ENCODE assay signal across 8 mouse cellular contexts in the genomic region with DNA sequence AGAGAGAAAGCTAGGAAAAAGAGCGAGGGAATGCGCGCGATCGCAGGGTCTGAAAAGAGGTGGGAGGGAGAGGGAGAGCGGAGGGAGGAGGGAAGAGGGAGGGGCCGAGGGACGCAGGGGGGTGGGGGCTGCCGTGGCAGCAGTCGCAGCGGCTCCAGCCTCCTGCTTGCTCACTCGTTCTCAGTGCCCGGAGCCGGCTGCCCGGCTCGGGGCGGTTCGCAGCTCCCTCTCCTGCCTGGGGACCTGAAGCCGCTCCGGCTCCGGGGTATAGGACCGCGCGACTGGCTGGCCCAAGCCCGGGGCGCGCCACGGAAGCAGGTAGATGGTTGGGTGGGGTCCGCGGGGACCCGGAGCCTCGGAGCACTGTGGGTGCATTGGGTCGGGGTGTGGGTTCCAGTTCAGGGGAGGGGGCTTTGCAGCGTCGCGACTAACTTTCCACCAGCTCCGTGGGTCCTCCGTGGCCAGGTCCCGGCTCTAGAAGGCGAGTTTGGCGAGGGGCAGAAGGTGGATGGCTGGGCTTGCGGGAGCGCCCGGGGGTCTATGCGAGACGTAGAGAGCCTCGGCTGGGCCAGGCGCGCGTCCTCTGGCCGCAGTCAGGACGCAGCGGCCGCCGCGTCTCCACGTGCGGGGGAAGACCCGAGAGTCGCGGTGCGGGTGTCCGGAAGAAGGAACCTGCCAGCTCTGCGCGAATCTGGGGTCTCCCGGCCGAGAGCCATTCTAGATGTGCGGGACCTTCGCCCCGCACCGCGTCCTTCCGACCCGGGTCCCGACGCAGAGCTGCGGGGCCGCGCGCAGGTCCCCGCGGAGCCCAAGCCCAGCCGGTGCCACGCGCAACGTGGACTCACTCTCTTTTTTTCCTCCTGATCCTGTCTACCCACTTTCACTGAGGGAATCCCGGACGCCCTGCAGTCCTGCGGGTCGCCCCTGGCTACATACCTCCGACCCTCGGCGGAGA. TPM values are rescaled to one million over a fixed set of nuclear protein-coding genes. Genes with fewer than 3 reads are reported as not detected.
DNase-seq lines count a peak whose midpoint lies in the region; ATAC-seq and TF ChIP-seq lines count a peak whose summit lies in the region.

TSS of gene Megf11 (plus strand) at position 116 of the 955 bp plus-strand sequence.

- H3K9ac ChIP-seq in heart, postnatal 0 days (replicated peaks; ENCODE audit: low read depth, low read length): peak within 1 kb of the TSS; percentile 6; the same call in 1 of the 2 replicates
- peak within 1 kb of the TSS; percentile 51 for H3K9ac ChIP-seq in stomach, postnatal 0 days (ENCODE audit: low read length)

- TF ChIP-seq CTCF in spleen, adult 2 months (IDR thresholded peaks at IDR 0.05; ENCODE audit: extremely low read depth, insufficient read depth, insufficient read length, insufficient replicate concordance): no peak
- TF ChIP-seq CTCF in heart, postnatal 0 days (IDR thresholded peaks at IDR 0.05; ENCODE audit: low read depth): no peak
- no peak for TF ChIP-seq CTCF in stomach, postnatal 0 days (IDR thresholded peaks at IDR 0.05; ENCODE audit: low read depth)

- 2% methylated on average over 93 of the region's 93 CpGs for WGBS in spleen, adult 2 months
- under 1% methylated on average over 88 of the region's 93 CpGs for WGBS in heart, postnatal 0 days
- under 1% methylated on average over 86 of the region's 93 CpGs for WGBS in stomach, postnatal 0 days

- no peaks in the 10 kb centered on the region for H3K9me3 ChIP-seq in heart, postnatal 0 days (replicated peaks; ENCODE audit: control insufficient read depth, low read length)
- no peaks in the 10 kb centered on the region for H3K9me3 ChIP-seq in stomach, postnatal 0 days (ENCODE audit: control insufficient read depth, low read length)

- H3K4me1 ChIP-seq in spleen, adult 2 months (ENCODE audit: control insufficient read depth, insufficient read depth, insufficient read length): no peaks in the 10 kb centered on the region; the same call in 1 of the 2 replicates
- peaks cover 7% of the 10 kb centered on the region; the same call in 1 of the 2 replicates for H3K4me1 ChIP-seq in heart, postnatal 0 days (ENCODE audit: control insufficient read depth, insufficient read depth)
- 0 out of 2 replicates have a peak, but pooled peaks cover 2% of the 10 kb centered on the region for H3K4me1 ChIP-seq in stomach, postnatal 0 days (replicated peaks; ENCODE audit: control insufficient read depth, insufficient read depth)

- TF ChIP-seq EP300 in heart, postnatal 0 days (IDR thresholded peaks at IDR 0.05; ENCODE audit: low read depth): no peak
- no peak for TF ChIP-seq EP300 in stomach, postnatal 0 days (optimal IDR thresholded peaks at IDR 0.05)

- TF ChIP-seq POLR2A in spleen, adult 2 months (IDR thresholded peaks at IDR 0.05; ENCODE audit: low read depth, low read length): no peak

- peak within 1 kb of the TSS; percentile 97 for H3K4me2 ChIP-seq in heart, postnatal 0 days (ENCODE audit: low read depth, low read length)
- peak within 1 kb of the TSS; percentile 95 for H3K4me2 ChIP-seq in stomach, postnatal 0 days (replicated peaks; ENCODE audit: low read depth)

- 0 out of 2 replicates have a peak, but pooled peaks have one; percentile 41 for ATAC-seq in heart, postnatal 0 days (ENCODE audit: insufficient read depth, low read depth)
- ATAC-seq in megakaryocyte-erythroid progenitor cell, adult 5-6 weeks (replicated peaks; ENCODE audit: low FRiP score, low TSS enrichment, poor library complexity, severe bottlenecking): 0 out of 2 replicates have a peak, but pooled peaks have one; percentile 30
- peak; percentile 49 for ATAC-seq in stomach, postnatal 0 days (ENCODE audit: low FRiP score, low TSS enrichment)

- H3K27ac ChIP-seq in spleen, adult 2 months (ENCODE audit: insufficient read depth, low read length): no peak within 1 kb of the TSS
- H3K27ac ChIP-seq in heart, postnatal 0 days (ENCODE audit: low read depth): no peak within 1 kb of the TSS
- no peak within 1 kb of the TSS for H3K27ac ChIP-seq in stomach, postnatal 0 days (replicated peaks)

- peak within 1 kb of the TSS; percentile 11; the same call in 1 of the 2 replicates for H3K4me3 ChIP-seq in spleen, adult 2 months (ENCODE audit: extremely low read depth, insufficient read depth, insufficient read length)
- peak within 1 kb of the TSS; percentile 60 for H3K4me3 ChIP-seq in heart, postnatal 0 days (ENCODE audit: low read depth, low read length)
- peak within 1 kb of the TSS; percentile 47 for H3K4me3 ChIP-seq in stomach, postnatal 0 days (ENCODE audit: low read depth, low read length)

- no peak for DNase-seq in spleen, adult 2 months (ENCODE audit: low read depth in 1 of 2, low spot score in 2 of 2)
- DNase-seq in spleen, adult 12 weeks (ENCODE audit: low spot score): no peak
- DNase-seq in cerebellum, postnatal 36 days: peak; percentile 69 to 79
- DNase-seq in heart, postnatal 0 days (ENCODE audit: low spot score): no peak
- DNase-seq in layer of hippocampus, postnatal 36 days: peak in 1 of 2 experiments; percentile 30
- DNase-seq in stomach, postnatal 0 days (ENCODE audit: low spot score): peak; percentile 52
- no peak for DNase-seq in gastrocnemius, postnatal 4 days (ENCODE audit: low spot score in 2 of 2)

- no peaks in the 10 kb centered on the region for H3K36me3 ChIP-seq in spleen, adult 2 months (ENCODE audit: control insufficient read depth, insufficient read depth, low read length)
- H3K36me3 ChIP-seq in heart, postnatal 0 days (replicated peaks; ENCODE audit: control insufficient read depth, insufficient read depth, low read length): no peaks in the 10 kb centered on the region
- H3K36me3 ChIP-seq in stomach, postnatal 0 days (ENCODE audit: control insufficient read depth, insufficient read depth, low read length): no peaks in the 10 kb centered on the region

- peaks cover 17% of the 10 kb centered on the region for H3K27me3 ChIP-seq in spleen, adult 2 months (ENCODE audit: control insufficient read depth, insufficient read depth, low read length)
- peaks cover 58% of the 10 kb centered on the region for H3K27me3 ChIP-seq in heart, postnatal 0 days (ENCODE audit: control insufficient read depth, insufficient read depth, low read length)
- H3K27me3 ChIP-seq in stomach, postnatal 0 days (ENCODE audit: control insufficient read depth, insufficient read depth, low read length): peaks cover 6% of the 10 kb centered on the region; the same call in 1 of the 2 replicates

RNA-seq across cellular contexts. Expression of gene Megf11, which starts in this region (rescaled TPM):
- polyA plus RNA-seq in spleen, adult 2 months (2012; rRNA removed): 1.0 and 1.8 TPM in 2 replicates
- total RNA-seq in heart, postnatal 0 days (2014; rRNA removed; ENCODE audit: low replicate concordance): 0.15 and 0.23 TPM in 2 replicates
- 0.18 and 0.19 TPM in 2 replicates for polyA plus RNA-seq in heart, postnatal 0 days (2015; fragmentation: Nextera tagmentation; extraction: Ambion mirVana)
- total RNA-seq in layer of hippocampus, postnatal 36 days (2021): 10 to 100 TPM; 16.3 to 16.7 TPM
- not detected in 2 replicates for total RNA-seq in megakaryocyte-erythroid progenitor cell, adult 5-6 weeks (2014; fragmentation: Nextera tagmentation)
- total RNA-seq in megakaryocyte-erythroid progenitor cell, adult 5-6 weeks (2017): not detected in 2 replicates
- 0.46 and 0.67 TPM in 2 replicates for polyA plus RNA-seq in stomach, postnatal 0 days (2015; fragmentation: Nextera tagmentation; extraction: Ambion mirVana)
- total RNA-seq in gastrocnemius, postnatal 4 days (2021): 1 to 10 TPM in 1 of 2 experiments, under 1 TPM in 1; 0.71 to 1.1 TPM

Comparison
In these comparisons a context has a peak if more than half of its experiments do, and no peak if none do; other contexts are left out.
1. RNA of gene Megf11 (total RNA-seq): 16.3 to 16.7 TPM in layer of hippocampus, postnatal 36 days; 0.71 to 1.1 TPM in gastrocnemius, postnatal 4 days, 0.15 to 0.23 TPM in heart, postnatal 0 days and not detected in megakaryocyte-erythroid progenitor cell, adult 5-6 weeks; every median in the first group is over 4 times any median in the second.
2. Peak in ATAC-seq, H3K4me3 ChIP-seq, H3K9ac ChIP-seq and H3K4me2 ChIP-seq in heart, postnatal 0 days; RNA of the gene not detected or under 1 TPM.
3. Peak in ATAC-seq in megakaryocyte-erythroid progenitor cell, adult 5-6 weeks; RNA of the gene not detected or under 1 TPM.
4. Peak in DNase-seq, ATAC-seq, H3K4me3 ChIP-seq, H3K9ac ChIP-seq and H3K4me2 ChIP-seq in stomach, postnatal 0 days; RNA of the gene not detected or under 1 TPM.
5. DNase-seq: peak in cerebellum, postnatal 36 days (2 of 2); none in spleen, adult 2 months (0 of 2), spleen, adult 12 weeks (single experiment), heart, postnatal 0 days (single experiment) and gastrocnemius, postnatal 4 days (0 of 2).
6. Peak in every context shown above with its lines, with median percentiles within 50 percentile points of each other: H3K4me3 ChIP-seq and ATAC-seq.